Mouse (Mus musculus): Measurements from ENCODE around the gene Nr4a1. TPM values are rescaled to one million over a fixed set of nuclear protein-coding genes. Genes with fewer than 3 reads are reported as not detected.

The Nr4a1 gene
- polyA plus RNA-seq (2015; fragmentation: Nextera tagmentation; extraction: Ambion mirVana): 12.6 and 13.5 TPM in 2 replicates

- Histone ChIP-seq H3K9ac (ENCODE audit: low read length) (peak within 1 kb of the TSS; percentile 86), H3K4me2 (ENCODE audit: low read depth, low read length) (peak within 1 kb of the TSS; percentile 79), H3K27me3 (ENCODE audit: control insufficient read depth, insufficient read depth, low read length) (no peaks in the 10 kb centered on the region), H3K4me3 (ENCODE audit: low read length) (peak within 1 kb of the TSS; percentile 69), H3K27ac (ENCODE audit: low read length) (peak within 1 kb of the TSS; percentile 72), H3K9me3 (replicated peaks; ENCODE audit: control insufficient read depth, low read length) (no peaks in the 10 kb centered on the region), H3K36me3 (ENCODE audit: control insufficient read depth, insufficient read depth) (no peaks in the 10 kb centered on the region), H3K4me1 (ENCODE audit: control insufficient read depth, insufficient read depth, low read length) (peaks cover 30% of the 10 kb centered on the region)
- 2% methylated on average over 59 of the region's 82 CpGs for WGBS
- peak; percentile 61 for ATAC-seq (replicated peaks; ENCODE audit: extremely low read depth, insufficient read depth, low FRiP score)
Observed at GRCm38 (mm10) chr15:101253886-101254795, at the start of gene Nr4a1. TSS of gene Nr4a1 (plus strand) at chr15:101254269.

- H3K27me3 ChIP-seq (ENCODE audit: control insufficient read depth, insufficient read depth, low read length): no peaks in the 10 kb centered on the region
- peaks cover 63% of the 10 kb centered on the region for H3K36me3 ChIP-seq (ENCODE audit: control insufficient read depth, insufficient read depth)
- H3K4me3 ChIP-seq (ENCODE audit: low read length): no peak overlapping the region
- H3K4me1 ChIP-seq (ENCODE audit: control insufficient read depth, insufficient read depth, low read length): no peaks in the 10 kb centered on the region; the same call in 1 of the 2 replicates
- H3K9me3 ChIP-seq (replicated peaks; ENCODE audit: control insufficient read depth, low read length): peaks cover 7% of the 10 kb centered on the region
- no peak overlapping the region for H3K27ac ChIP-seq (ENCODE audit: low read length)
- WGBS: 77% methylated on average over 7 of the region's 7 CpGs
- ATAC-seq (replicated peaks; ENCODE audit: extremely low read depth, insufficient read depth, low FRiP score): no peak
- H3K9ac ChIP-seq (ENCODE audit: low read length): no peak overlapping the region
- no peak overlapping the region for H3K4me2 ChIP-seq (ENCODE audit: low read depth, low read length)
Observed at GRCm38 (mm10) chr15:101204781-101205180, 49.3 kb upstream of the Nr4a1 start.

- WGBS: 67% methylated on average over 6 of the region's 6 CpGs
- Histone ChIP-seq H3K27me3 (ENCODE audit: control insufficient read depth, insufficient read depth, low read length) (no peaks in the 10 kb centered on the region), H3K4me1 (ENCODE audit: control insufficient read depth, insufficient read depth, low read length) (peaks cover 2% of the 10 kb centered on the region), H3K9me3 (replicated peaks; ENCODE audit: control insufficient read depth, low read length) (no peaks in the 10 kb centered on the region), H3K9ac (ENCODE audit: low read length) (no peak overlapping the region), H3K4me3 (ENCODE audit: low read length) (no peak overlapping the region), H3K27ac (ENCODE audit: low read length) (no peak overlapping the region), H3K36me3 (ENCODE audit: control insufficient read depth, insufficient read depth) (peaks cover 31% of the 10 kb centered on the region), H3K4me2 (ENCODE audit: low read depth, low read length) (no peak overlapping the region)
- ATAC-seq (replicated peaks; ENCODE audit: extremely low read depth, insufficient read depth, low FRiP score): no peak
Observed at GRCm38 (mm10) chr15:101210228-101210627, 43.8 kb upstream of the Nr4a1 start.

GRCm38 (mm10) chr15:101210998-101211613 lies 43.0 kb upstream of the Nr4a1 start:
- 85% methylated on average over 14 of the region's 14 CpGs for WGBS
- Histone ChIP-seq H3K27ac (ENCODE audit: low read length) (no peak overlapping the region), H3K4me2 (ENCODE audit: low read depth, low read length) (no peak overlapping the region), H3K4me1 (ENCODE audit: control insufficient read depth, insufficient read depth, low read length) (peaks cover 2% of the 10 kb centered on the region), H3K27me3 (ENCODE audit: control insufficient read depth, insufficient read depth, low read length) (no peaks in the 10 kb centered on the region), H3K4me3 (ENCODE audit: low read length) (no peak overlapping the region), H3K9me3 (replicated peaks; ENCODE audit: control insufficient read depth, low read length) (no peaks in the 10 kb centered on the region), H3K9ac (ENCODE audit: low read length) (no peak overlapping the region), H3K36me3 (ENCODE audit: control insufficient read depth, insufficient read depth) (peaks cover 31% of the 10 kb centered on the region)
- no peak for ATAC-seq (replicated peaks; ENCODE audit: extremely low read depth, insufficient read depth, low FRiP score)

GRCm38 (mm10) chr15:101212435-101212834 lies 41.6 kb upstream of the Nr4a1 start:
- H3K4me3 ChIP-seq (ENCODE audit: low read length): no peak overlapping the region
- no peak overlapping the region for H3K9ac ChIP-seq (ENCODE audit: low read length)
- no peaks in the 10 kb centered on the region for H3K27me3 ChIP-seq (ENCODE audit: control insufficient read depth, insufficient read depth, low read length)
- H3K9me3 ChIP-seq (replicated peaks; ENCODE audit: control insufficient read depth, low read length): no peaks in the 10 kb centered on the region
- peaks cover 26% of the 10 kb centered on the region for H3K36me3 ChIP-seq (ENCODE audit: control insufficient read depth, insufficient read depth)
- H3K4me2 ChIP-seq (ENCODE audit: low read depth, low read length): no peak overlapping the region
- H3K4me1 ChIP-seq (ENCODE audit: control insufficient read depth, insufficient read depth, low read length): peaks cover 2% of the 10 kb centered on the region
- no peak overlapping the region for H3K27ac ChIP-seq (ENCODE audit: low read length)
- ATAC-seq (replicated peaks; ENCODE audit: extremely low read depth, insufficient read depth, low FRiP score): no peak; the same call in 1 of the 2 replicates
- WGBS: 64% methylated on average over 14 of the region's 14 CpGs

- no peak overlapping the region for H3K9ac ChIP-seq (ENCODE audit: low read length)
- no peak overlapping the region for H3K27ac ChIP-seq (ENCODE audit: low read length)
- H3K4me1 ChIP-seq (ENCODE audit: control insufficient read depth, insufficient read depth, low read length): peaks cover 2% of the 10 kb centered on the region; the same call in 1 of the 2 replicates
- no peak overlapping the region for H3K4me3 ChIP-seq (ENCODE audit: low read length)
- no peak overlapping the region for H3K4me2 ChIP-seq (ENCODE audit: low read depth, low read length)
- no peaks in the 10 kb centered on the region for H3K27me3 ChIP-seq (ENCODE audit: control insufficient read depth, insufficient read depth, low read length)
- no peak for ATAC-seq (replicated peaks; ENCODE audit: extremely low read depth, insufficient read depth, low FRiP score)
- WGBS: 61% methylated on average over 2 of the region's 2 CpGs
- peaks cover 16% of the 10 kb centered on the region for H3K36me3 ChIP-seq (ENCODE audit: control insufficient read depth, insufficient read depth)
- H3K9me3 ChIP-seq (replicated peaks; ENCODE audit: control insufficient read depth, low read length): no peaks in the 10 kb centered on the region
Observed at GRCm38 (mm10) chr15:101215136-101215535, 38.9 kb upstream of the Nr4a1 start.

- Histone ChIP-seq H3K27ac (ENCODE audit: low read length) (no peak overlapping the region), H3K27me3 (ENCODE audit: control insufficient read depth, insufficient read depth, low read length) (no peaks in the 10 kb centered on the region), H3K4me1 (ENCODE audit: control insufficient read depth, insufficient read depth, low read length) (peaks cover 2% of the 10 kb centered on the region; the same call in 1 of the 2 replicates), H3K9ac (ENCODE audit: low read length) (no peak overlapping the region), H3K4me3 (ENCODE audit: low read length) (no peak overlapping the region), H3K36me3 (ENCODE audit: control insufficient read depth, insufficient read depth) (peaks cover 14% of the 10 kb centered on the region), H3K4me2 (ENCODE audit: low read depth, low read length) (no peak overlapping the region), H3K9me3 (replicated peaks; ENCODE audit: control insufficient read depth, low read length) (no peaks in the 10 kb centered on the region)
- WGBS: 76% methylated on average over 4 of the region's 4 CpGs
- ATAC-seq (replicated peaks; ENCODE audit: extremely low read depth, insufficient read depth, low FRiP score): no peak
Observed at GRCm38 (mm10) chr15:101216036-101216435, 38.0 kb upstream of the Nr4a1 start.

- no peak overlapping the region for H3K27ac ChIP-seq (ENCODE audit: low read length)
- H3K9me3 ChIP-seq (replicated peaks; ENCODE audit: control insufficient read depth, low read length): no peaks in the 10 kb centered on the region
- no peak for ATAC-seq (replicated peaks; ENCODE audit: extremely low read depth, insufficient read depth, low FRiP score)
- no peak overlapping the region for H3K4me3 ChIP-seq (ENCODE audit: low read length)
- H3K4me1 ChIP-seq (ENCODE audit: control insufficient read depth, insufficient read depth, low read length): peaks cover 19% of the 10 kb centered on the region
- H3K27me3 ChIP-seq (ENCODE audit: control insufficient read depth, insufficient read depth, low read length): peaks cover 10% of the 10 kb centered on the region
- no peak overlapping the region for H3K9ac ChIP-seq (ENCODE audit: low read length)
- WGBS: 13% methylated on average over 8 of the region's 8 CpGs
- no peak overlapping the region for H3K4me2 ChIP-seq (ENCODE audit: low read depth, low read length)
- H3K36me3 ChIP-seq (ENCODE audit: control insufficient read depth, insufficient read depth): no peaks in the 10 kb centered on the region
Observed at GRCm38 (mm10) chr15:101220905-101221297, 33.2 kb upstream of the Nr4a1 start.

All from heart, embryonic 16.5 days (tissue).